ENCODE assay signal across 8 mouse cellular contexts in genomic region chr3:138442612-138443464, GRCm38 (mm10). TPM values are rescaled to one million over a fixed set of nuclear protein-coding genes. Genes with fewer than 3 reads are reported as not detected.
DNase-seq lines count a peak whose midpoint lies in the region; ATAC-seq and TF ChIP-seq lines count a peak whose summit lies in the region.

TSS of gene Adh5 (plus strand) at chr3:138443093.

- peak; percentile 100 for ATAC-seq in embryonic facial prominence, embryonic 15.5 days (ENCODE audit: insufficient number of reproducible peaks, low FRiP score, low TSS enrichment, low read depth)
- ATAC-seq in kidney, embryonic 14.5 days (ENCODE audit: low FRiP score, low TSS enrichment) = peak; percentile 98
- ATAC-seq in limb, embryonic 15.5 days (ENCODE audit: insufficient number of reproducible peaks, low FRiP score, low TSS enrichment, low read depth) = peak; percentile 99

- peak within 1 kb of the TSS; percentile 73 for H3K4me3 ChIP-seq in bone marrow, adult 2 months (replicated peaks; ENCODE audit: control insufficient read depth, low read depth, low read length)
- peak within 1 kb of the TSS; percentile 92 for H3K4me3 ChIP-seq in embryonic facial prominence, embryonic 15.5 days (replicated peaks)
- H3K4me3 ChIP-seq in kidney, embryonic 14.5 days (ENCODE audit: low read length) = peak within 1 kb of the TSS; percentile 92
- H3K4me3 ChIP-seq in limb, embryonic 15.5 days = peak within 1 kb of the TSS; percentile 96

- peaks cover 28% of the 10 kb centered on the region for H3K36me3 ChIP-seq in embryonic facial prominence, embryonic 15.5 days
- H3K36me3 ChIP-seq in kidney, embryonic 14.5 days (ENCODE audit: control insufficient read depth, insufficient read depth, low read length) = peaks cover 15% of the 10 kb centered on the region
- peaks cover 26% of the 10 kb centered on the region for H3K36me3 ChIP-seq in limb, embryonic 15.5 days

- H3K9me3 ChIP-seq in embryonic facial prominence, embryonic 15.5 days (replicated peaks) = no peaks in the 10 kb centered on the region
- H3K9me3 ChIP-seq in kidney, embryonic 14.5 days (ENCODE audit: control insufficient read depth, low read length) = no peaks in the 10 kb centered on the region
- no peaks in the 10 kb centered on the region for H3K9me3 ChIP-seq in limb, embryonic 15.5 days

- DNase-seq in 416B (ENCODE audit: low read depth) = peak; percentile 96
- peak; percentile 88 to 90 for DNase-seq in heart, adult 9 months (ENCODE audit: low spot score in 2 of 2)
- DNase-seq in monocyte, adult 2 months (ENCODE audit: low read depth in 1 of 2, low spot score in 2 of 2) = peak; percentile 70 to 86
- peak; percentile 89 for DNase-seq in spleen, postnatal 36 days (ENCODE audit: low spot score in 2 of 2)

- under 1% methylated on average over 86 of the region's 86 CpGs for WGBS in bone marrow, adult 2 months
- WGBS in embryonic facial prominence, embryonic 15.5 days = under 1% methylated on average over 83 of the region's 86 CpGs
- WGBS in kidney, embryonic 14.5 days = 1% methylated on average over 86 of the region's 86 CpGs
- WGBS in limb, embryonic 15.5 days = under 1% methylated on average over 86 of the region's 86 CpGs

- peak within 1 kb of the TSS; percentile 93 for H3K4me2 ChIP-seq in embryonic facial prominence, embryonic 15.5 days (replicated peaks)
- H3K4me2 ChIP-seq in kidney, embryonic 14.5 days (replicated peaks; ENCODE audit: low read depth, low read length) = peak within 1 kb of the TSS; percentile 82
- peak within 1 kb of the TSS; percentile 83 for H3K4me2 ChIP-seq in limb, embryonic 15.5 days

- H3K4me1 ChIP-seq in bone marrow, adult 2 months (ENCODE audit: control insufficient read depth, insufficient read depth, low read length) = no peaks in the 10 kb centered on the region
- H3K4me1 ChIP-seq in embryonic facial prominence, embryonic 15.5 days = peaks cover 16% of the 10 kb centered on the region
- peaks cover 8% of the 10 kb centered on the region for H3K4me1 ChIP-seq in kidney, embryonic 14.5 days (ENCODE audit: control insufficient read depth, insufficient read depth, low read length)
- H3K4me1 ChIP-seq in limb, embryonic 15.5 days = peaks cover 11% of the 10 kb centered on the region

- H3K27ac ChIP-seq in bone marrow, adult 2 months (ENCODE audit: control insufficient read depth, insufficient read depth, low read depth, low read length, poor library complexity) = peak within 1 kb of the TSS; percentile 72
- peak within 1 kb of the TSS; percentile 93 for H3K27ac ChIP-seq in embryonic facial prominence, embryonic 15.5 days (replicated peaks)
- H3K27ac ChIP-seq in kidney, embryonic 14.5 days (ENCODE audit: low read depth, low read length) = peak within 1 kb of the TSS; percentile 80
- H3K27ac ChIP-seq in limb, embryonic 15.5 days = peak within 1 kb of the TSS; percentile 91

- peak within 1 kb of the TSS; percentile 75 for H3K9ac ChIP-seq in embryonic facial prominence, embryonic 15.5 days
- peak within 1 kb of the TSS; percentile 92 for H3K9ac ChIP-seq in kidney, embryonic 14.5 days (ENCODE audit: low read depth, low read length)
- peak within 1 kb of the TSS; percentile 87 for H3K9ac ChIP-seq in limb, embryonic 15.5 days

- TF ChIP-seq CTCF in bone marrow, adult 2 months (IDR thresholded peaks at IDR 0.05; ENCODE audit: control insufficient read depth, insufficient read depth, low read length) = peak; percentile 10; the same call in 1 of the 2 replicates

- TF ChIP-seq POLR2A in bone marrow, adult 2 months (IDR thresholded peaks at IDR 0.05; ENCODE audit: borderline replicate concordance, control insufficient read depth, low read depth, low read length) = peak; percentile 62; the same call in 1 of the 2 replicates

- no peaks in the 10 kb centered on the region for H3K27me3 ChIP-seq in embryonic facial prominence, embryonic 15.5 days
- H3K27me3 ChIP-seq in kidney, embryonic 14.5 days (ENCODE audit: control insufficient read depth, insufficient read depth, low read length) = no peaks in the 10 kb centered on the region
- no peaks in the 10 kb centered on the region for H3K27me3 ChIP-seq in limb, embryonic 15.5 days

RNA-seq across cellular contexts. Expression of gene Adh5, which starts in this region (rescaled TPM):
- polyA plus RNA-seq in bone marrow, adult 2 months (2011; ENCODE audit: insufficient read depth, insufficient read length, low replicate concordance, missing spikeins) = 23.8 and 61.8 TPM in 2 replicates
- 157 and 161 TPM in 2 replicates for polyA plus RNA-seq in embryonic facial prominence, embryonic 15.5 days (2015; fragmentation: Nextera tagmentation; extraction: Ambion mirVana)
- polyA plus RNA-seq in kidney, embryonic 14.5 days (2014; fragmentation: Nextera tagmentation; extraction: Ambion mirVana) = 256 and 266 TPM in 2 replicates
- polyA plus RNA-seq in limb, embryonic 15.5 days (2015; fragmentation: Nextera tagmentation; extraction: Ambion mirVana) = 154 and 166 TPM in 2 replicates

Comparison
In these comparisons a context has a peak if more than half of its experiments do, and no peak if none do; other contexts are left out.
1. Peak in every context shown above with its lines: DNase-seq, ATAC-seq, H3K4me3 ChIP-seq and H3K27ac ChIP-seq.